Mouse (Mus musculus): ENCODE results near the gene Hacd1. TPM values are rescaled to one million over a fixed set of nuclear protein-coding genes. Genes with fewer than 3 reads are reported as not detected.

The Hacd1 gene
- polyA plus RNA-seq, 1 experiment from 2014 or later: 76.5 TPM

DNA sequence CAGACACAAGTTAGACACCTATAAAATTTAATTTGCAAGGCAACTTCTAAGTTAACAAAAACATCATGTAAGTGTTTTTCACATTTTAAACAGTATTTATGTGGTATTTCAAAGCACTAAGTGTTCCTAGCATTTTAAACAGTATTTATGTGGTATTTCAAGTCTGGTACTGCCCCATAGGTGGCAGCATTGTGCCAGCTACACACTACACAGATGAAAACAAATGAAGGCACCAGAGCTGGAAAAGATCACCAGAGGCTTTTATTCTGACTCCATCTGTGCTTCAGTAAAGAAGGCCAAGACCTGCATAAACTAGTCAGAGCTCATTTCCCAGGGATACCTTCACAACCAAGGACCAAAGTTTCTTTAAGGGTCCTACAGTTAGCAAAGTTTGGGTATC is 7.6 kb downstream of the Hacd1 start:
- ATAC-seq (ENCODE audit: low FRiP score, low TSS enrichment) (peak; percentile 71), DNase-seq (peak; percentile 88)
- H3K36me3 ChIP-seq (ENCODE audit: control insufficient read depth, insufficient read depth, low read length): no peaks in the 10 kb centered on the region
- no peaks in the 10 kb centered on the region for H3K27me3 ChIP-seq (ENCODE audit: control insufficient read depth, insufficient read depth, low read length)
- no peaks in the 10 kb centered on the region for H3K4me1 ChIP-seq (ENCODE audit: control insufficient read depth, insufficient read depth, low read length)
- no peak overlapping the region for H3K4me3 ChIP-seq (replicated peaks; ENCODE audit: low read depth, low read length)
- H3K9ac ChIP-seq (replicated peaks; ENCODE audit: low read length): no peak overlapping the region
- no peaks in the 10 kb centered on the region for H3K9me3 ChIP-seq (ENCODE audit: control insufficient read depth, low read length)
- no peak overlapping the region for H3K4me2 ChIP-seq (ENCODE audit: low read length)
- no peak overlapping the region for H3K27ac ChIP-seq (replicated peaks; ENCODE audit: low read depth, low read length)

DNA sequence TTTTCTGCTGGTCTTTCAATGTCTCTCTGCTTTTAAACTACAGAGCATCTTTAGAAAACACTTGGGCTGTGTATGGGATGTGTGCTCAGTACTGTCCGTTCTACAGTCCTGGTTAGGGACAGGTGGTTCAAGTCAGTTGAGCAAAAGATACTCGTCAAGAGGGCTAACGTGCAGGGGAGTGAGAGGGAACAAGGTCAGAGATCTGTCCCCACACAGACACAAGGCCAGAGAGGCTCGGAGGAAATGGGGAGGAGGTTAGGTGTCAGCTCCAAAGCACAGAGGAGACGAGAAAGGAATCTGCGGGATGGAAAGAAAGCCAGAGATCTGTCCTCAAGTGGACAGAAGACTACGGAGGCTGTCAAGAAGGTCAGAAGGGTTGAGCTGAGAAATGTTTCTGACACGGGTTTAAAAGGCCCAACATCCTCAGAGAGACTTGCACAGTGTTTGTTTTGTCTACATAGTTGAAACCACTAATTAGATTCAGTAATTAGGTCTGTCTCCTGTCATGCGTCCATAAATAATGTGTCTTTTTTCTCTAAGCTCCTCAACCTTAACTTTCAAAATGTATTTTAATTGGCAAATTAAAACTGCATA is 12.3 kb downstream of the Hacd1 start:
- H3K27ac ChIP-seq (replicated peaks; ENCODE audit: low read depth, low read length): no peak overlapping the region
- ATAC-seq (ENCODE audit: low FRiP score, low TSS enrichment): no peak
- H3K4me3 ChIP-seq (replicated peaks; ENCODE audit: low read depth, low read length): no peak overlapping the region
- no peaks in the 10 kb centered on the region for H3K9me3 ChIP-seq (ENCODE audit: control insufficient read depth, low read length)
- no peak overlapping the region for H3K9ac ChIP-seq (replicated peaks; ENCODE audit: low read length)
- 78% methylated on average over 9 of the region's 9 CpGs for WGBS
- no peaks in the 10 kb centered on the region for H3K36me3 ChIP-seq (ENCODE audit: control insufficient read depth, insufficient read depth, low read length)
- H3K4me2 ChIP-seq (ENCODE audit: low read length): no peak overlapping the region
- no peak for DNase-seq
- no peaks in the 10 kb centered on the region for H3K4me1 ChIP-seq (ENCODE audit: control insufficient read depth, insufficient read depth, low read length)
- no peaks in the 10 kb centered on the region for H3K27me3 ChIP-seq (ENCODE audit: control insufficient read depth, insufficient read depth, low read length)

DNA sequence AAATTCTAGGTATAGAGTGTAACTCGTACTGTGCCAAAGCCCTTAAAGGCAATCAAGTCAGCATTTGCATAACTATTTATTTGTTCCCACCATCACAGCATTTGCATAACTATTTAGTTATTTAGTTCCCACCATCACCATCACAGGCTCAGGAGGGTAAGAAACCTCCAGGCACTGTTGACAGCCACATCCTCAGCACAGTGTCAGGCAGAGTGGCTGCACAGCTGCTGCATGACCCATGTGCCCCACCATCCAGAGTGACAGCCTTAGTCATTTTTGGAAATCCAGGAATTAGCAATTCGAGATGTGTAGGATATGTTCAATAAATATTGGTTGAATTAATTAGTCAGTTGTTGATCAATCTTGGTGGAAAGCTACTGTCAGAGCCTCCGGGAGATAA is 12.9 kb downstream of the Hacd1 start:
- H3K4me1 ChIP-seq (ENCODE audit: control insufficient read depth, insufficient read depth, low read length): no peaks in the 10 kb centered on the region

DNA sequence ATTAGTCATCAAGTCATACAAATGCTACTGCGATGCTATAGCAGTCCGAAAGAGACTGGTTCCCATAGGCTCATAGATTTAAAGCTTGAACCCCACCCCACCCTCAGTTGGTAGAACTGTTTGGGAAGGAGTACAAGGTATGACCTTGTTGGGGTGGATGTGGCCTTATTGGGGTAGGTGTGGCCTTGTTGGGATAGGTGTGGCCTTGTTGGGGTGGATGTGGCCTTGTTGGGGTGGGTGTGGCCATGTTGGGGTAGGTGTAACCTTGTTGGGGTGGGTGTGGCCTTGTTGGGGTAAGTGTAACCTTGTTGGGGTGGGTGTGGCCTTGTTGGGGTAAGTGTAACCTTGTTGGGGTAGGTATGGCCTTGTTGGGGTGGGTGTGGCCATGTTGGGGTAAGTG is 14.7 kb downstream of the Hacd1 start:
- Histone ChIP-seq H3K9ac (replicated peaks; ENCODE audit: low read length) (no peak overlapping the region), H3K27me3 (ENCODE audit: control insufficient read depth, insufficient read depth, low read length) (no peaks in the 10 kb centered on the region), H3K27ac (replicated peaks; ENCODE audit: low read depth, low read length) (no peak overlapping the region), H3K4me3 (replicated peaks; ENCODE audit: low read depth, low read length) (no peak overlapping the region), H3K9me3 (ENCODE audit: control insufficient read depth, low read length) (no peaks in the 10 kb centered on the region), H3K4me1 (ENCODE audit: control insufficient read depth, insufficient read depth, low read length) (no peaks in the 10 kb centered on the region), H3K36me3 (ENCODE audit: control insufficient read depth, insufficient read depth, low read length) (no peaks in the 10 kb centered on the region), H3K4me2 (ENCODE audit: low read length) (no peak overlapping the region)
- DNase-seq (no peak), ATAC-seq (ENCODE audit: low FRiP score, low TSS enrichment) (no peak)
- WGBS: 97% methylated on average over 2 of the region's 2 CpGs

More for the DNA sequence above, 12.9 kb downstream of the Hacd1 start:
- WGBS: 82% methylated on average over 3 of the region's 3 CpGs
- Histone ChIP-seq H3K9me3 (ENCODE audit: control insufficient read depth, low read length) (no peaks in the 10 kb centered on the region), H3K9ac (replicated peaks; ENCODE audit: low read length) (no peak overlapping the region), H3K27me3 (ENCODE audit: control insufficient read depth, insufficient read depth, low read length) (no peaks in the 10 kb centered on the region), H3K4me3 (replicated peaks; ENCODE audit: low read depth, low read length) (no peak overlapping the region), H3K27ac (replicated peaks; ENCODE audit: low read depth, low read length) (no peak overlapping the region), H3K36me3 (ENCODE audit: control insufficient read depth, insufficient read depth, low read length) (no peaks in the 10 kb centered on the region), H3K4me2 (ENCODE audit: low read length) (no peak overlapping the region)
- ATAC-seq (ENCODE audit: low FRiP score, low TSS enrichment) (no peak), DNase-seq (no peak)

DNA sequence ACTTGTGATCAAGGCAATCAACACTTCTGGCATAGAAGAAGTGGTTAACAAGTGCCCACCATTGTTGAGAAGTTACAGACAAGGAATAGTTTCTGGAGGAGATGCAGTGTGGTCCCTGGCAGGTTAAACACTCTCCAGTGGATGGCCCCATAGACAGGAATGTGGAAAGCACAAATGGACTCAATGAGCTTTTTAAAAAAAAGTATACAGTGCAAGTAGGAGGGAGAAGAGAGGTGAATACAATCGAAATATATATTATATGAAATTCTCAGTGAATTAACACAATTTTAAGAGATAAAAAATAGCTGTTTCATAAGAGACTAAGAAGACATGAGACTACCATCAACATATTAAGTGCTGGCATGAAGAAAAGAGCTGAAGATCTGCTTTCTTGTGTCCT is 36.7 kb downstream of the Hacd1 start:
- no peak overlapping the region for H3K27ac ChIP-seq (replicated peaks; ENCODE audit: low read depth, low read length)
- no peaks in the 10 kb centered on the region for H3K36me3 ChIP-seq (ENCODE audit: control insufficient read depth, insufficient read depth, low read length)
- H3K27me3 ChIP-seq (ENCODE audit: control insufficient read depth, insufficient read depth, low read length): no peaks in the 10 kb centered on the region
- H3K9ac ChIP-seq (replicated peaks; ENCODE audit: low read length): no peak overlapping the region
- WGBS: 94% methylated on average over 1 of the region's 1 CpGs
- H3K4me2 ChIP-seq (ENCODE audit: low read length): no peak overlapping the region
- no peak overlapping the region for H3K4me3 ChIP-seq (replicated peaks; ENCODE audit: low read depth, low read length)
- H3K4me1 ChIP-seq (ENCODE audit: control insufficient read depth, insufficient read depth, low read length): no peaks in the 10 kb centered on the region
- no peaks in the 10 kb centered on the region for H3K9me3 ChIP-seq (ENCODE audit: control insufficient read depth, low read length)
- no peak for ATAC-seq (ENCODE audit: low FRiP score, low TSS enrichment)
- no peak for DNase-seq

DNA sequence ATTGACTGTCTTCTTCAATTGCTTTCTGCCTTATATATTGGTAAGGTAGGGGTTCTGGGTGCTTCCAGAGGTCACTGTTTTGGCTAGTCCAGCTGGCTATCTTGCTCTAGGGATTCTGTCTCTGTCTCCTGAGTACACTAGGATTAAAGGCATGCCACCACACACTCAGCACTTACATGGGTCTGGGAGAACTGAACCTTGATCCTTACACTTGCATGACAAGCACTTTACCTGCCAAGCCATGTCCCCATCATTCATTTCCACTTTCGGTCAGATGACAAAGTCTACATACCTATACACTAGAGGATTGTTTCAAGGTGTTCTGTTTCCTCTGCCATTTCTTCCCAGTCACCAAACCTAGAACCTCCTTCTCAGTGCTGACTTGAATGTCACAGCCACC is 50.8 kb downstream of the Hacd1 start:
- Histone ChIP-seq H3K4me2 (ENCODE audit: low read length) (no peak overlapping the region), H3K9me3 (ENCODE audit: control insufficient read depth, low read length) (no peaks in the 10 kb centered on the region), H3K27ac (replicated peaks; ENCODE audit: low read depth, low read length) (no peak overlapping the region), H3K4me3 (replicated peaks; ENCODE audit: low read depth, low read length) (no peak overlapping the region), H3K27me3 (ENCODE audit: control insufficient read depth, insufficient read depth, low read length) (no peaks in the 10 kb centered on the region), H3K36me3 (ENCODE audit: control insufficient read depth, insufficient read depth, low read length) (no peaks in the 10 kb centered on the region), H3K9ac (replicated peaks; ENCODE audit: low read length) (no peak overlapping the region), H3K4me1 (ENCODE audit: control insufficient read depth, insufficient read depth, low read length) (no peaks in the 10 kb centered on the region)
- WGBS: 97% methylated on average over 1 of the region's 1 CpGs
- no peak for ATAC-seq (ENCODE audit: low FRiP score, low TSS enrichment)
- DNase-seq: no peak

DNA sequence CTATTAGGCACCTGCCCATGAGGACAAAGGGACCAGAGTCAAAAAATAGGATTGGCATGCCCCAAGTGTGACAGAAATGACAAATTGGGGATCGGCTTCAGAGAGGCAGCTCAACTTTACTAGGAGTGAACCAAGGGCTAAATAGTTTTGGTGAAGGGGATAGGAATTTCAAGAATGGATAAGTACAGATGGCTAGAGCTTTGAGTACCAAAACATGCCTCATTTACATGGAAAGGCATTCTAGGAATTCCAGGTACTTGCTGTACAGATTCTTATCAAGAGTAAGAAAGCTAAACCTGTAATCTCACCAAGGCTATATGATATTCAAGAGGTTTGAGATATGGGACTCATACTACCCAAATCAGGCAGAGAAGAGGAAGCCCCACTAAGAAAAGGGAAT is 95.8 kb downstream of the Hacd1 start:
- Histone ChIP-seq H3K4me3 (replicated peaks; ENCODE audit: low read depth, low read length) (no peak overlapping the region), H3K36me3 (ENCODE audit: control insufficient read depth, insufficient read depth, low read length) (no peaks in the 10 kb centered on the region), H3K9me3 (ENCODE audit: control insufficient read depth, low read length) (no peaks in the 10 kb centered on the region), H3K4me1 (ENCODE audit: control insufficient read depth, insufficient read depth, low read length) (no peaks in the 10 kb centered on the region), H3K27ac (replicated peaks; ENCODE audit: low read depth, low read length) (no peak overlapping the region), H3K27me3 (ENCODE audit: control insufficient read depth, insufficient read depth, low read length) (no peaks in the 10 kb centered on the region), H3K4me2 (ENCODE audit: low read length) (no peak overlapping the region), H3K9ac (replicated peaks; ENCODE audit: low read length) (no peak overlapping the region)
- no peak for DNase-seq
- no peak for ATAC-seq (ENCODE audit: low FRiP score, low TSS enrichment)
- 92% methylated on average over 1 of the region's 1 CpGs for WGBS

DNA sequence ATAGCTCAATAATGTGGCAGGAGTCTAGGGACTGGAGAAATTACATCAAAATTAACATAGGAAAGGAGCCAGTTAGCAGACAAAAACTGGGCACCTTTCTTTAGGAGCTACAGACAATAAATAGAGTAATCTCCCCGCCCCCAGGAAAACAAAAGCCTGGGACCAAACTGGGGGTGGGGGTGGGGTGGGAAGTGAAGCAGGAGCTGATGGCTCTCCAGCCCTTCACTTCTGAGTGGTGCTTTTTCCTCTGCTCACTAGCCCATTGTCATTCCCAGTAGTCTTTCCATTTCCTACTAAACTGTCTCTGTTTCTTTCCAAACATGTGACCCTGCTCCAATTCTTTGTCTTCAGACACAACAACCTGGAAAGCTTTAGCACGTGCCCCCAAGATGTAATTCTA is 99.5 kb downstream of the Hacd1 start:
- Histone ChIP-seq H3K36me3 (ENCODE audit: control insufficient read depth, insufficient read depth, low read length) (no peaks in the 10 kb centered on the region), H3K9ac (replicated peaks; ENCODE audit: low read length) (no peak overlapping the region), H3K27me3 (ENCODE audit: control insufficient read depth, insufficient read depth, low read length) (no peaks in the 10 kb centered on the region), H3K9me3 (ENCODE audit: control insufficient read depth, low read length) (no peaks in the 10 kb centered on the region), H3K27ac (replicated peaks; ENCODE audit: low read depth, low read length) (no peak overlapping the region), H3K4me1 (ENCODE audit: control insufficient read depth, insufficient read depth, low read length) (no peaks in the 10 kb centered on the region), H3K4me2 (ENCODE audit: low read length) (no peak overlapping the region), H3K4me3 (replicated peaks; ENCODE audit: low read depth, low read length) (no peak overlapping the region)
- WGBS: 30% methylated on average over 2 of the region's 2 CpGs
- DNase-seq: no peak
- ATAC-seq (ENCODE audit: low FRiP score, low TSS enrichment): no peak

DNA sequence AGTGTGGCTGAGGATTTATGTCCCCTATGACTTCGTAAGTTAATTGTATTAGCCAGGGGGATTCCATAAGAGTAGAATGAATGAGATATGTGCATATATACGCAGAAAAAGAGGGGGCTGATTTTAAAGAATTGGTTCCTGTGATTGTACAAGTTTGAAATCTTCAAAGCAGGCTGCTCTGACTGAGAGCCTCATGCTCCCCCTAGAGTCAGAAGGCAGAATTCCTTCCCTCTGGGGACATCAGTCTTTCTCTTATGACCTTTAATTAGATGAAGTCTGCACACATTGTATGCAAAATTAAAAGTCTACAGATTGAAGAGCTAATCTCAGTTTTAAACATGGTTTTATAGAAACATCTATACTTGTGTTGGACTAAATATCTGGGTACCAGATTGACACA is 117.8 kb downstream of the Hacd1 start:
- Histone ChIP-seq H3K9me3 (ENCODE audit: control insufficient read depth, low read length) (no peaks in the 10 kb centered on the region), H3K36me3 (ENCODE audit: control insufficient read depth, insufficient read depth, low read length) (no peaks in the 10 kb centered on the region), H3K4me2 (ENCODE audit: low read length) (no peak overlapping the region), H3K4me3 (replicated peaks; ENCODE audit: low read depth, low read length) (no peak overlapping the region), H3K27ac (replicated peaks; ENCODE audit: low read depth, low read length) (no peak overlapping the region), H3K9ac (replicated peaks; ENCODE audit: low read length) (no peak overlapping the region), H3K4me1 (ENCODE audit: control insufficient read depth, insufficient read depth, low read length) (no peaks in the 10 kb centered on the region), H3K27me3 (ENCODE audit: control insufficient read depth, insufficient read depth, low read length) (no peaks in the 10 kb centered on the region)
- ATAC-seq (ENCODE audit: low FRiP score, low TSS enrichment): no peak
- WGBS: 68% methylated on average over 2 of the region's 2 CpGs
- DNase-seq: peak; percentile 54
